Mouse (Mus musculus): ENCODE measurements around the gene Snx17.
A peak's percentile ranks its signal among the peaks of the same experiment; 100 is the strongest.

Gene Snx17

GRCm38 (mm10) chr5:31226641-31227040, 33.6 kb downstream of the Snx17 start:
- DNase-seq (ENCODE audit: low read depth, low spot score): no peak

- peak; percentile 83 for DNase-seq (ENCODE audit: low read depth, low spot score)
Measured at GRCm38 (mm10) chr5:31240637-31241521, 47.9 kb downstream of the Snx17 start, which contains the start of the genes Nrbp1 and Gm9970. Gene Nrbp1, plus strand, starts transcription at chr5:31240864. Gene Gm9970, minus strand, starts transcription at chr5:31241232.

GRCm38 (mm10) chr5:31241522-31242034, 48.6 kb downstream of the Snx17 start:
- DNase-seq (ENCODE audit: low read depth, low spot score): no peak

- DNase-seq (ENCODE audit: low read depth, low spot score): no peak
Measured at GRCm38 (mm10) chr5:31242191-31242590, 49.2 kb downstream of the Snx17 start.

Measured in retina, adult 2 months (tissue).